Mouse (Mus musculus) embryo, embryonic 10.5 days (tissue): ENCODE results near the gene Armc7.
"Not testable (repeated sequence)": the region's sequence is repeated elsewhere in the genome, so short reads cannot be mapped to it uniquely, and the experiment has no call there.

ENCODE experiments used
- DNase-seq: peaks from one replicate; pipeline ENCODE4 v3.0.0-alpha.2; 2015; ENCODE audit warnings: low spot score

Armc7 gene

DNA sequence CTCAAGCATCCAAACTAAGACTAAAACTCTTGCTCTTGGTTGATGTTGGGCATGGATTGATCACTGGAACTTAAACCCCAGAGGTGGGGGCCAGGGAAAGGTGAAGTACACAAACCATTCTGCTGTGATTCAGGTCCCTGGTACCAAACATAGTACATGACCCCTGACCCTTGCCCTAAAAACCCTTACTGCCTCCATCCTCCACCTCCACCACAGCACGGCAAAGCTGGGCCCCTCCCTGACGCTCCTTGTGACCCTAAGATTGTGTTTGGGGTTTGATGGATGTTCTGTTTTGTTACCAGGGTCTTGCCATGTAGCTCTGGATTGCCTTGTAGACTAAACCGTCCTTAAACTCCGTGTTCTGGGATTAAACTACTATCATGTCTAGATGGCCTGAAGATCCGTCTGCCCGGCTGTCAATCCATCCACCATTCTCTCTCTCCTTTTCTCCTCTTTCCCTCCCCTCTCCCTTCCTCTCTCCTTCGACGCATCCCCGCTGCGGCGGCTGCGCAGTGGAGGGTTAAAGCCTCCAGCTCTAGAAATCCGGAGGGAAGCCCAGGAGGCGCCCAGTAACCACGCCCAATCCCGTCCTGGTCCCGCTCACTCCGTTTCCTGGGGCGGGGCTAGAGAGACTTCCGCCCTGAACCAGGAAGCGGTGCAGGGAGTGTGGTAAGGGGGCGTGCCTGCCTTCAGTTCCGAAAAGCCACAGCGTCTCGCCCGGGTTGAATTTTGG, at the start of gene Armc7:
Armc7 (plus strand) TSS at position 643 of the 733 bp plus-strand sequence.
- DNase-seq = peak; percentile 99

DNA sequence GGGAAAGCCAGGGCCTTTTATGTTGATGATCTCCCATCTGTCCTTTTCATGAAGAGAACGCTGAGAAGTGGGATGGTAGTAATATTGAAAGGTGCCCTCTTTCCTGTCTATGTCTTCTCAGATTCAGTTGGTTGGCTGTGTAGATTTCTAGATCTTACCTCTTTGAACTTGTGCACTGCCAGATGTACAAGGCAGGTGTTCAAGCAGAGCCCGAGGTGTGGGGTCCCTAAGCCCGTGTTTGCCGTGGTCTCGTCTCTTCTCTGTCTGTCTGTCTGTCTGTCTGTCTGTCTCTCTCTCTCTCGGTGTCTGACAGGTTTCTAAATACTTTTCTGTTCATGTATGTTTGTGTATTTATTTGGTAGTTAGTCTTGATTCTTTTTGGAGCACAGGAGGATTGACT, 49.8 kb upstream of the Armc7 start:
- DNase-seq = no peak

DNA sequence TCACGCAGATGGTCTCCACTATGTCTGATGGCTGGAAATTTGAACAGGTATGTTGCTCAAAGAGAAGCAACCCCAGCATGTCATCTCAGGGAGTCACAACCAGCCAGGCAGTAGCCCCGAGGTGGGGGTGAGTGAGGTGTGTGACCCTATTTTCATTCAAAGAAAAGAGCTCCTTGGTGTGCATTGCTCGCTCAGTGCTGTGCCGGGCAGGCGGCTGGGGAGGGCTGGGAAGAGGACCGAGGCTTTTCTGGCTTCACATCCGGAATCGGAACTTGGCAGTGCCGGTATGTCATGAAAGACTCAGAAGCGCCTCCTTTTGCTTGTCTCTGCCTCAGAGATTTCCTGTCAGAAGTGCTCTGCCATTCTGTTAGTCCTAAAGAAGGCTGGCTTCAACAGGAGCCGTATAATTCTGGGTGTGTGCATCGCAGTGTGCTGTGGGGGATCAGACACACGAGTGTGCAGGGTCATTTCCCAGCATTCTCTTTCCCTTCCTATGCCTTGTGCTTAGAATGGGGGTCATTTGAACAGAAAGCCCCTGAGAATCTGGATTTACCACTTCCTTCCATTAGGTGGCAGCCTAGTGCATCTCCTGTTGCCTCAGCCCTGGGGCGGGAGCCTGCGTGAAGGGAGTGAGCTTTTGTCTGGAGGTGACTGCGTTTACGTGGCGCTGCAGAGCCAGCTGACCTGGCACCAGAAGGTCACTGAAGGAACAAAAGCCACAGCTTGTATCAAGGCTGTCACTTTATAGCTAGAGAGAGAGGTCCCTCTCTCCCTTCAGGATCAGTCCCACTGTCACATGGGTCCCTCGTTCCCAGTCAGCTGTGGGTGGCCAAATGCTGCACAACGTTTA, 47.8 kb upstream of the Armc7 start:
- peak; percentile 95 for DNase-seq

DNA sequence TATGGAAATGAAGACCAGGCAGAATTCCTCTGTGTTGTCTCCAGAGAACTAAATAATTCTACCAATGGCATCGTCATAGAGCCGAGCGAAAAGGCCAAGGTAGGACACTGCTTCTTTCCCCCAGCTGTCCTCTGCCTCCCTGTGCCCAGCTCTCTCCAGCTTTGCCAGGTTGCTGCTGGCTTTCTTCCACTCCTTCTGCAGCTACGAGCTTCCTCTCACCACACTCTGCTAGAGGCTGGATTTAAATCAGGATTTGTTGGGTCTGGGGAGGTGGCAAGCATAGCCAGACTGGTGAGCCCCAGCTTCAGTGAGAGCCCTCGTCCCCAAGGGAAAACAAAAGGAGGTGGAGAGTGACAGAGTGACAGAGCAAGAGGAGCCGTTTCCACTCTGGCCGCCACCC, 46.2 kb upstream of the Armc7 start:
- DNase-seq = no peak

DNA sequence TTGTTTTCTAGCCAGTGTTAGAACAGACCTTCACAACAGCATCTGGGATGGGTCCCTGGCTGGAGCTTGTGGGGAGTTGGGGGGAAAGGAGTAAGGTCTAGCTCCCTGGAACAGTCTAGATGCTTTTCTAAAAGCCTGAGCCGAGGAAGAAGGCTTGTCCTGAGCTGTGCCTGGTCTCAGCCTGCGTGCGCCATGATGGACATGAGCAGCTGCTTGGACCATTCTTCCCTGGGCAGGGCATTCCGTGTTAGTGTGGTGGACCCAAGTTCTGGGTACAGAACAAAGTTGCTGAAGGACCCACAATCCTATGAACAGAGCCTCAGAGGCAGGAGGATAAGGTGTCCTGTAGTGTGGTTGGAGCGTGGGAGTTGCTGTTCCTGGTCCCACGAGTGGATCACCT, 44.9 kb upstream of the Armc7 start:
- no peak for DNase-seq

DNA sequence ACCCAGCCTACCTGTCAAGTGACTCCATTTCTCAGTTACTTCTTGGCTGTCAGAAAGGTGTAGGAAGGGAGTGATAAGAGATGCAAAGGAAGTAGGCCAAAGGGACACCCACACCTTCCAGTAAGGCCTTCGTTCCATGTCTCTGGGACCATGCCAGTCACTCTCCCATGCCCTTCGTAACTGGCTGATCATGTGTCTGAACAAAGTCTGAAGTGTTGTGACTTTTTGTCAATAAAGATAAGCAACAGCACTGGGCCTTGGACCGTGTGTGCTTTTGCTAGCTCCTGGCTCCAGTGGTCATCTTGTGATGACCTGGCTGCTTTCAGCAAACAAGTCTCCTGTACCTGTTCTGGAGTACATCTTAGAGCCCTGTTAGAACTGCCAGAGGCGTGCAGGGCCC, 42.7 kb upstream of the Armc7 start:
- DNase-seq = no peak

DNA sequence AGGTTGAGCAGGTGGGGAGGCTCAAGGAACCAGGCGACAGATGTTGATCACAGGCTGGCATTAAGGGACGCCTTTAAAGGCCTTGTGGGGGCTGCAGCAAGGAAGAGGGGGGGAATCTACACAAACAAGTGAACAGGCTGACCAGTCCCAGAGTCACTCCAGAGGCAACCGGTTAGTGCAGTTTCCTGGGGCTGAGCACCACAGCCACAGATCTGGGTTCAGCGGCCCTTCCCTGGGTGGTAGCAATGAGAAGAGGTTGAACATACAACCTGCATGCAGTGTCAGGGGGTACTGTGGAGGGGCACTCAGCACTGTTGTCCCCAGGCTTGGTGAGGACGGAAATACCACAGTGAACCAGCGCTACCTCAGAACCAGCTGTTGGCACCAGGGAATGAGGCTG, 42.1 kb upstream of the Armc7 start:
- DNase-seq = no peak

DNA sequence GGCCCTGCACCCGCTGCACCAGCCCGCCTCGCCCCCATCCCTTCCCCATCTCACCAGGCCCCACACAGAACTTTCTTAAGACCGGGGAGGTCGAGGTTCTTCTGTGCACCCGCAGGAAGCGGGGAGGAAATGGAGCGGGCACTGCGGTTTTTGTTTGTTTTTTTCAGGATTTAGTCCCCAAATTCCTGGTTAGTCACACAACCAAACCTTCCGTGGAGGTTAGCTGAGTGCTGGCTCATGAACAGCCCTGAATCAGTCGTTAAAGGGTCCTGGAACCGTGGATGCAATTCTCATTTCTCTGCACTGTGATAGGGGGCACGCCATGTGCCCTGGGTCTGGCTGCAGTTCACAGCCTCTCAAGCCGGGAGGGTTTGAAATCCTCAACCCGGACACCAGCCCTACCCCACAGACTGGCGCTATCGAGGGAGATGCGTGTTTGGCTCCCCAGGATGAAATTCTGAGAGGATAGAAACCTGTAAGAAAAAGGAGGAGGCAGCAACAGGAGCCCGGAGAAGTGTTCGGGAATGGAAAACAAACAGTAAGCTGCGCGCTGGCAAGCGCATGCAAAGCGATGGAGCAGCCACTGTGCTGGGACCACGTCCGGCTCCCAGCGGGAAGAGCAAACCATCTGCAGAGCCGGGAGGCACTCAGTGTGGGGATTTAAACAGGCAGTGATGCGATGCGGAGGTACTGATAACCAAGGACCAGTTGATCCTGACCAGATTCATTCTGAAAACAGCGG, 39.7 kb upstream of the Armc7 start:
- DNase-seq = peak; percentile 75

DNA sequence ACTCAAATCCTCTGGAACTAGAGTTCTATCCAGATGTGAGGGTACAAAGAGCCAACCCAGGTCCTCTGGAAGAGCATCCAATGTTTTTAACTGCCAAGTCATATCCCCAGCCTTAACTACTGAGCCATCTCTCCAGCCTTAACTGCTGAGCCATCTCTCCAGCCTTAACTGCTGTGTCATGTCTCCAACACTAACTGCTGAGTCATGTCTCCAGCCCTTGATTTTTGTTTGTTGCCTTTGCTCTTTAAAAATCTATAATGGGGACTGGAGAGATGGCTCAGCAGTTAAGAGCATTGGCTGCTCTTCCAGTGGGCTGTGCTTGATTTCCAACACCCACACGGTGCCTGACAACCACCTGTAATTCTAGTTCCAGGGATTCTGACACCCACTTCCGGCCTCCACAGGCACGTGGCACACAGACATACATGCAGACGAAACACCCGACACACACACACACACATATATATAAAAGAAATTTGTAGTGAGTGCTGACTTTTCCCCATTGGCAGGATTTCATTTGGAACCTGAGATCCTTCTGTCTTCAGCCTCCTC, 37.8 kb upstream of the Armc7 start:
- no peak for DNase-seq

DNA sequence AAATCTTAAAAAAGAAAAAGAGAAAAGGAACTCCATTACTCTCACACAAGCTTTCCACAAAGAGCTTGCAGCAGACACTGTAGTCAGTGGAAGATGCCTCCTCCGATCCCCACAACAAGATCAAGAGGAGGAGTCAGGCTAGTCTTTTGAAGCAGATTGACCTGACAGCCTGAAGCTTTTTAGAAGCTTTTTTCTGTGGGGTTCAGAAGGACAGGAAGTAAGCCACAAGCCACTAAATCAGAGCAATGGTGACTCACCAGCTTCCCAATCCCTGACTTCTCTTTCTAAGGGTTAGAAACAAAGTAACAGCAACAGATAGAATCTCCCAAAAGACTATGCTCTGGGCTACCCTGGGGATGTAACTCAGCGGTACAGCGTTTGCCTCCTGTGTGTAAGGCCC, 36.1 kb upstream of the Armc7 start:
- DNase-seq = no peak

DNA sequence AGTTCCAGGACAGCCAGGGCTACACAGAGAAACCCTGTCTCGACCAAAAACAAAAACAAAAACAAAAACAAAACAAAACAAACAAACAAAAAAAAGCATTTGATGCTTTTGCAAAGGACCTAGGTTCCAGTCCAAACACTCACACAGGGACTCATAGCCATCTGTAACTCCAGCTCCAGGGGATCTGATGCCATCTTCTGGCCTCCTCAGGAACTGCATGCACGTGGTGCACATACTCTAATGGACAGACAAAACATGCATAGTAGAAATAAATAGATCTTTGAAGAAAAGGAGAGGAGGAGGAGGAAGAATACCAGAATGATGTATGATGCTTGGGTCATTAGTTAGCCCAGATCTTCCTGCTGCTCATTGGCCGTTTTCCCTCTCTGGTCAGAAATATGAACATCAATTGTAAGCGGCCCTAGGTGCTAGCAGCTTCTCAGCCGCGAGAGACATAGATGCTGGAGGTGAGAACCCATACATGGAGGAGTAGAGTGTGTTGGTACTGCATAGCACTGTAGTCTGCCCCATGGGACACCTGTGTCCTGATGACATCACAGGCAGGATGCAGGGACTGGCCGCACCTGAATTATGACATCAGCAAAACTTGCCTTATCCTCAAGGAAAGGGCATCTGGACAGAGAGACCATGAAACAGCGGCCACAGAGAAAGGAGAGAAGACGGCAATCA, 35.4 kb upstream of the Armc7 start, which contains the start of gene Trim80:
Trim80 (plus strand) TSS at position 640 of the 690 bp plus-strand sequence.
- no peak for DNase-seq

DNA sequence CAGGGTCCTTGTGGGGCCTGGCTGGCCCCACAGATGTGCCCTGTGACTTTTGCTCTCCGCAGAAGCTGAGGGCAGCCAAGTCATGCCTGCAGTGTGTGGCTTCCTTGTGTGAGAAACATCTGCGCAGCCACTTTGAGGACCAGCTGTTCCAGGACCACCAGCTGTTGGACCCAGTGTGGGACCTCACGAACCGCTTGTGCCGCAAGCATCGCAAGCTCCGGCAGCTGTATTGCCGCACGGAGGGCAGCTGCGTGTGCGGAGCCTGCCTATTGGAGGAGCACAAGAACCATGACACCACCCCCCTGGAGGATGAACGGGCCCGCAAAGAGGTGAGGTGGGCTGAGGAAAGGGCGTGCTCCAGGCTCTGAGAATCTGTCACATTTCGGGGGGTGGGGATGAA, 34.0 kb upstream of the Armc7 start:
- peak; percentile 17 for DNase-seq

DNA sequence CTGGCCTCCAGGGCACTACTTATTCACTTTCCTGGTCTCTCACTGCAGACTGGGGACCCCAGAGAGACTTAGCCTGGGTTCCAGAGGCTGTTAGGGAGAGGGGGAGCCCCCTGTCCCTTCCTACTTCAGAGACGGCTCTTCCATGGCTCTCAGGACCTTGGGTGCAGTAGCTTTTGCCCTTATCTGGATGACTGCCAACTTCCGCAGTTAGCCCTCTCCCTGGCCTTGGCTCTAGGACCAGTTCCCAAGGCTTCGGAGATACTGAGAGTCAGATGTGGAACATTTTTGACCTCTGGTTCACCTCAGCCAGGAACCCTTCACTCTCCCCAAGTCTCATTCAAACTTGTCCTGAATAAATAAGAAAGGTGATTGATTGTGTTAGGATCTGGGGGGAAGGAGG, 28.6 kb upstream of the Armc7 start:
- DNase-seq = no peak

DNA sequence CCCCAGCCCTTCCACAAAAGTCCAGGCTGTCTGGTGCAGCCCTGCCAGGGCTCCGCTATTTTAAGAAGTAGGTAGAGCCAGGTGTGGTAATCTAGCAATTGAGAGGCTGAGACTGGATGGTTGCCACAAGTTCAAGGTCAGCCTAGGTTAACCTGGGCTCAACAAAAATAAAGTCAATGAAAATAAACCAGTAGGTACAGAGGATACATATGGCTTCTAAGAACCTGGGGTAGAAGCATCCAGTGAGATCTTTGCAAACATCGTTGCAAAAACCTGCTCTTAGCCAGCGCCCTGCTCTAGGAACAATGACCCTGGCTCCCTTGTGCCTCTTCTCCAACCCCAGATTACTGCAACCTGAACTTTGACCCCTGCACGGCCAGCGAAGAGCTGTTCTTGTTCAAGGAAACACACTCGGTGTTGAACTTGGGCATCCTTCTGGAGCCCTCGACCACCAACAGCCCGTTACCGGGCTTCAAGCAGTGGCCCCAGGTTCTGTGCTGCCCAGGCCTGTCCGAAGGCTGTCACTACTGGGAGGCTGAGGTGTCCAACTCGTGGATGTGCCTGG, 28.1 kb upstream of the Armc7 start:
- no peak for DNase-seq

DNA sequence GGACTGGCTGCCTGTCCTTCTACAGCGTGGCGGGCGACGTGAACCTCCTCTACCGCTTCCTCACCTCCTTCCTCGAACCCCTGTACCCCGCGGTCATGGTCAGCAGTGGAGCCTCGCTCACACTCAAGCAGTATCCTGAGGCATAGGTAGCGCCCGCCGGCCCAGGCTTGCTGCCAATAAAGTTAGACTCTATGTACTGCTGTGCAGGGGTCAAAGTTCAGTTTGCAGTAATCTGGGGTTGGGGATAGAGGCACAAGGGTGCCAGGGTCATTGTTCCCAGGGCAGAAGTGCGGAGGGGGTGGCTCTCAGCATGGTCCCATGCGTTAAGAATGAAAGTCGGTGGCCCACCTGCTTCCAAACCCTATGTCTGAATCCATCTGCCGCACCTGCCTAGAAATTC, 27.4 kb upstream of the Armc7 start:
- DNase-seq = no peak

DNA sequence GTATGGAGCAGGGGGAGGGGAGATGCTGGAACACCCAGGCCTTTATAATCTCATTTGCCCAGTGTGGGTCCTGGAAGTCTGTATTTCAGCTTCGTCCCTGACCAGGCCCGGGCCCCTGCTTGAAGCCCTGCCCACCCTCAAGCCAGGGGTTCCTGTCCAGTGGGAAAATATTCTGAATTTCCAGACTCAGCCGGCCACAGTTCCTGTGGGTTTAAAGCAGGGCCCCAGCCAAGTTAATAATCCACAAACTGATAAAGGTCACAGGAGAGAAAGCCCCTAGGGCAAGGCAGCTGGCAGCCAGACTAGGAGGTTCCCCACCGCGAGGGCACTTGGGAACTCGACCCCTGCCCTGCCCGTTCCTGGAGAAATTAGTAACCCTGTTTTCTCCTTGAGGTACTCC, 26.5 kb upstream of the Armc7 start:
- no peak for DNase-seq

DNA sequence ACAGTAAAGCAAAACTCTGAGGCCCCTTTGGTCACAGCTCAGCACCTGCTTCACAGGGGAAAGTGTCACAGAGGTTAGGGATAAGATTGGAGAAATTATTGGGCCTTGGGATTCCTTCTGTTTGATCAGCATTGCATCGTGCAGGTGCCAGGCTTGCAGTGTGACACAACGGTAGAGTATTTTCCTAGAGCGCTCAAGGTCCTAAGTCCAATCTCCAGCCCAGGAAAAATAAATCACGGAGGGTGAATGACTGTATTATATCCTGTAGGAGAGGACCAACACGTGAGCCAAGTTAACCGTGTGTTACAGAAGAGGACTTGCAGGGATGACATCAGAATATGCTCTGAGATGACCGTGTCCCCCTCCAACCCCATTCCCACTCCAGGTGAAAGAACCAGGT, 25.3 kb upstream of the Armc7 start:
- DNase-seq = no peak

DNA sequence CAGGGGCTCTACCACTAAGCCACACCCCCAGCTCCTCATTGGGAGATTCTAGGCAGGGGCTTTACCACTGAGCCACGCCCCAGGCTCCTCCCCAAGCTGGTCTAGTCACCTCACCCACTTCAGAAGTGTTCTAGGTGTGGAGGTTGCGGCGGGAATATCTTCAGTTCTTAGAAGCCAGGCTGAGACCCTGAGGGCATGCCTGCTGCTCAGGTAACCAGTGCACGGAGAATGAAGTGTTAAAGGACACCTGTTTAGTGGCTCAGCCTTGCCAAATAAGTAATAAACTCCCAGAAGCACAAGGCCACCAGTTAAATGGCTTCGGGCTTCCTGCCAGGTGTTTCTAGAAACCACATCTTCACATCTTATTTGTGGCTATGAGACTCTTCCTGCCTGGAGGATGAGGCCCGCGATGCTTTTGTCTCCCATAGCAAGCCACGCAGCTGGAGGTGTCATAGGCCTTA, 23.7 kb upstream of the Armc7 start:
- no peak for DNase-seq

DNA sequence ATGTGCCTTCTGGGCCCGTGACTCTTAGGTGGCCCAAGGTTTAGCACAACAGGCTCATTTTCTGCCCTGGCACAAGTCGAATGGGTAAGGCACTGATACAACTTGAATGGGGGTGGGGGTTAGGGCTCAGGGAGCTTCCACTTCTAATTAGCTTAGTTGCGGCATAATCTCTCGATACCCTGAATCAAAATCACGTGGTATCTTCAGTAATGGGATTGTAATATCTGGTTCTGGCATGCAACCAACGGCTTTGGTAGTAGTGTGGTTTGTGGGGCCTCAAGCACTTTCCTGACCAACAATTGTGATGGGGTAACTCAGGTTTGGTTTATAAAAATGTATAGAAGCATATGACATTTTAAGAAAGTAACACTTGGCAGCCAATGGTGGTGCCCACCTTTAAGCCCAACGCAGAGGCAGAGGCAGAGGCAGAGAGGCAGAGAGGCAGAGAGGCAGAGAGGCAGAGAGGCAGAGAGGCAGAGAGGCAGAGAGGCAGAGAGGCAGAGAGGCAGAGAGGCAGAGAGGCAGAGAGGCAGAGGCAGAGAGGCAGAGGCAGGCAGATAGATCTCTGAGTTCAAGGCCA, 23.1 kb upstream of the Armc7 start:
- no peak for DNase-seq

DNA sequence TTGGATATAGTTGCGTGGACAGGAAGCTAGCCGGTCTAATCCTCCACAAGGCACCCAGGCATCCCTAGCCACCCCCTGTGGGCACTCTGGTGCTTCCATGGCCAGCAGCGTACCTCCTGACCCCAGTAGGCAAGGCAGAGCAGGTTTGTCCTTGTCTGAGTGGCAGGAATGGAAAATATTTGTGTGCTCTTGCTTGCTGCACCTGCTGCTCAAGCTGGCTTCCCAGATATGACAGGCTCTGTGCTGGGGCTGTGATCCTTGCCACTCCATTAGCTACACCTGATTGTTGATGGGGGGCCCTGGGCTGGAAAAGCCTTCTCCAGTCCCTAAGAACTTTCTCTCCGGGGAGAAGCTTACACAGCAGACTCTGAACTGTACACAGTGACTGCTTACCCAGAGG, 22.2 kb upstream of the Armc7 start:
- no peak for DNase-seq

DNA sequence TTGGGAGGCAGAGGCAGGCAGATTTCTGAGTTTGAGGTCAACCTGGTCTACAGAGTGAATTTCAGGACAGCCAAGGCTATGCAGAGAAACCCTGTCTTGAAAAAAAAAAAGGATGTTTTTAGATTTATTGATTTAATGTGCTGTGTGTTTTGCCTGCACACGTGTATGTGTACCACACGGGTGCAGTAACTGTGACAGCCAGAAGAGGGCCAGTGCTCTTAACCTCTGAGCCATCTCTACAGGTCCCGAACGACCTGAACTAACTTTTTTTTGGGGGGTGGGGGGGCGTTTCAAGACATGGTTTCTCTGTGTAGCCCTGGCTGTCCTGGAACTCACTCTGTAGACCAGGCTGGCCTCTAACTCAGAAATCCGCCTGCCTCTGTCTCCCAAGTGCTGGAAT, 20.6 kb upstream of the Armc7 start:
- DNase-seq = not testable (repeated sequence)
